Mouse (Mus musculus): Measurements from ENCODE around the gene Sox6.

- no peak for TF ChIP-seq EP300 (IDR thresholded peaks at IDR 0.05; ENCODE audit: insufficient read depth, low read depth, low read length)
- TF ChIP-seq CTCF (IDR thresholded peaks at IDR 0.05) = no peak
- TF ChIP-seq POLR2A (IDR thresholded peaks at IDR 0.05; ENCODE audit: insufficient read depth, low read depth, low read length) = no peak
Observed at GRCm38 (mm10) chr7:115865979-115866697, 172.5 kb downstream of the Sox6 start.
